ENCODE assay signal across 8 mouse cellular contexts in the genomic region with DNA sequence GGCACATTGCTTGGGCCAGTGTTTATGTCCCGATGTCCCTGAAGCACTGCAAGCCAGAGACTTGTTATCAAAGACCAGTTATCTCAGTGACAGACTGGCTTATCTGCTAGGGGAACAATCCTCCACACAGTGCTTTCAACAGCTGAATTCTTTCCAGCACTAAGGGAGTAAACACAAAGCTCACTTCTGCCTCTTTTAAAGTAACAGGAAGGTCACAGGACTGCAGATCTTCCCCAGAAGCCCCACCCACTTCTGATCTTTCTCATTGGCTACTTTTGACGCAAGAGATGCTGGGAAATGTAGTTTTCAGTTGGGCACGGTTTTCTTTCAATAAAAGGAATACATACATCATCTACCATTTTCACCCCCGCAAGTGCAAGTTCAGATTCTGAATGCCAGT.
DNase-seq lines count a peak whose midpoint lies in the region; ATAC-seq and TF ChIP-seq lines count a peak whose summit lies in the region.

No protein-coding gene starts in this region.

- peak; percentile 46 for DNase-seq in right cerebral cortex, adult 18-20 months
- DNase-seq in right cerebral cortex, postnatal 10 days (ENCODE audit: low spot score in 2 of 2), result no peak
- peak; percentile 76 for DNase-seq in adrenal gland, postnatal 14 days
- no peak for DNase-seq in forebrain, postnatal 0 days
- peak; percentile 8 for DNase-seq in induced T-regulatory cell, adult 2 months (ENCODE audit: low read depth)
- DNase-seq in retina, postnatal 1 day, result peak; percentile 48
- no peak for DNase-seq in cerebellum, adult 8-10 months

- H3K4me2 ChIP-seq in forebrain, postnatal 0 days (ENCODE audit: low read depth), result no peak overlapping the region
- H3K4me2 ChIP-seq in liver, embryonic 15.5 days, result peak overlapping the region; percentile 57

- H3K27me3 ChIP-seq in forebrain, postnatal 0 days (ENCODE audit: insufficient read depth, low read length), result no peaks in the 10 kb centered on the region
- no peaks in the 10 kb centered on the region for H3K27me3 ChIP-seq in liver, embryonic 15.5 days

- H3K27ac ChIP-seq in forebrain, postnatal 0 days (ENCODE audit: low read depth, low read length), result no peak overlapping the region
- peak overlapping the region; percentile 55 for H3K27ac ChIP-seq in liver, embryonic 15.5 days (replicated peaks)

- H3K9me3 ChIP-seq in forebrain, postnatal 0 days (ENCODE audit: low read length), result no peaks in the 10 kb centered on the region
- no peaks in the 10 kb centered on the region for H3K9me3 ChIP-seq in liver, embryonic 15.5 days (replicated peaks)

- WGBS in forebrain, postnatal 0 days, result 37% methylated on average over 4 of the region's 4 CpGs
- WGBS in liver, embryonic 15.5 days (ENCODE audit: insufficient replicate concordance), result 12% methylated on average over 4 of the region's 4 CpGs

- peak; percentile 40; the same call in 1 of the 2 replicates for ATAC-seq in forebrain, postnatal 0 days
- ATAC-seq in liver, embryonic 15.5 days (ENCODE audit: insufficient read depth), result peak; percentile 61

- TF ChIP-seq CTCF in forebrain, postnatal 0 days (IDR thresholded peaks at IDR 0.05; ENCODE audit: low read depth), result no peak

- no peak overlapping the region for H3K9ac ChIP-seq in forebrain, postnatal 0 days
- H3K9ac ChIP-seq in liver, embryonic 15.5 days, result no peak overlapping the region; the same call in 1 of the 2 replicates

- peaks cover 28% of the 10 kb centered on the region for H3K36me3 ChIP-seq in forebrain, postnatal 0 days (ENCODE audit: insufficient read depth)
- no peaks in the 10 kb centered on the region for H3K36me3 ChIP-seq in liver, embryonic 15.5 days (replicated peaks)

- H3K4me1 ChIP-seq in forebrain, postnatal 0 days (ENCODE audit: insufficient read depth), result no peaks in the 10 kb centered on the region
- peaks cover 16% of the 10 kb centered on the region for H3K4me1 ChIP-seq in liver, embryonic 15.5 days (replicated peaks)

- H3K4me3 ChIP-seq in forebrain, postnatal 0 days (ENCODE audit: low read depth, low read length), result no peak overlapping the region
- peak overlapping the region; percentile 27; the same call in 1 of the 2 replicates for H3K4me3 ChIP-seq in liver, embryonic 15.5 days (replicated peaks)

Comparison
In these comparisons a context has a peak if more than half of its experiments do, and no peak if none do; other contexts are left out.
1. DNase-seq: peak in right cerebral cortex, adult 18-20 months (single experiment), adrenal gland, postnatal 14 days (single experiment), induced T-regulatory cell, adult 2 months (single experiment) and retina, postnatal 1 day (single experiment); none in right cerebral cortex, postnatal 10 days (0 of 2), forebrain, postnatal 0 days (single experiment) and cerebellum, adult 8-10 months (single experiment).